22 mouse cellular contexts compared by ENCODE assay signal in genomic region chr15:56199336-56199735, GRCm38 (mm10).
DNase-seq lines count a peak whose midpoint lies in the region; ATAC-seq and TF ChIP-seq lines count a peak whose summit lies in the region.
"Had no signal": no experiment of that assay in that cellular context is flagged by ENCODE, and none has a peak within 500 bp of the region (broad histone marks: within the 10 kb centered on the region; RNA-seq: fewer than 3 reads in every experiment).

No protein-coding gene starts in this region.

- no peaks in the 10 kb centered on the region for H3K9me3 ChIP-seq in embryonic facial prominence, embryonic 11.5 days (replicated peaks; ENCODE audit: control insufficient read depth, low read length)
- H3K9me3 ChIP-seq in embryonic facial prominence, embryonic 10.5 days = no peaks in the 10 kb centered on the region
- H3K9me3 ChIP-seq in lung, embryonic 14.5 days (ENCODE audit: low read depth, low read length) = no peaks in the 10 kb centered on the region
- no peaks in the 10 kb centered on the region for H3K9me3 ChIP-seq in lung, postnatal 0 days (ENCODE audit: low read length)
- H3K9me3 ChIP-seq: forebrain, embryonic 15.5 days; G1E; heart, embryonic 10.5 days had no signal

- peak; percentile 55 for DNase-seq in embryonic facial prominence, embryonic 11.5 days (ENCODE audit: low spot score)
- DNase-seq in embryonic facial prominence, embryonic 10.5 days (ENCODE audit: low spot score) = no peak
- DNase-seq in lung, embryonic 14.5 days = peak; percentile 34
- DNase-seq in lung, postnatal 0 days (ENCODE audit: low spot score) = no peak
- peak; percentile 34 for DNase-seq in embryo, embryonic 10.5 days (ENCODE audit: low spot score)
- peak; percentile 53 for DNase-seq in mesoderm, embryonic 11.5 days (ENCODE audit: low read depth, low spot score)
- DNase-seq in left cerebral cortex, postnatal 36 days (ENCODE audit: low spot score in 2 of 2) = no peak
- DNase-seq: adrenal gland, postnatal 10 days; B cell, adult 2 months; cerebellum, adult 11-12 months; cerebellum, adult 9-10 months; cerebellum, postnatal 25 days; gastrocnemius, postnatal 10 days; heart, adult 18-20 months; heart, postnatal 10 days; heart, postnatal 4 days had no signal

- H3K4me1 ChIP-seq in embryonic facial prominence, embryonic 11.5 days (ENCODE audit: control insufficient read depth, insufficient read depth, low read length) = no peaks in the 10 kb centered on the region
- peaks cover 5% of the 10 kb centered on the region; the same call in 1 of the 2 replicates for H3K4me1 ChIP-seq in embryonic facial prominence, embryonic 10.5 days
- H3K4me1 ChIP-seq in lung, embryonic 14.5 days (ENCODE audit: insufficient read depth) = peaks cover 13% of the 10 kb centered on the region; the same call in 1 of the 2 replicates
- no peaks in the 10 kb centered on the region for H3K4me1 ChIP-seq in lung, postnatal 0 days (ENCODE audit: insufficient read depth, low read depth, low read length)
- H3K4me1 ChIP-seq: forebrain, embryonic 15.5 days; heart, embryonic 10.5 days had no signal

- no peak for TF ChIP-seq CTCF in lung, embryonic 14.5 days (IDR thresholded peaks at IDR 0.05; ENCODE audit: low read depth)
- TF ChIP-seq CTCF in lung, postnatal 0 days (IDR thresholded peaks at IDR 0.05) = no peak

- no peak for TF ChIP-seq EP300 in lung, postnatal 0 days (IDR thresholded peaks at IDR 0.05)

- no peak overlapping the region for H3K9ac ChIP-seq in embryonic facial prominence, embryonic 11.5 days (replicated peaks; ENCODE audit: low read length)
- no peak overlapping the region for H3K9ac ChIP-seq in lung, embryonic 14.5 days
- no peak overlapping the region for H3K9ac ChIP-seq in lung, postnatal 0 days (replicated peaks; ENCODE audit: low read depth)
- H3K9ac ChIP-seq: forebrain, embryonic 15.5 days had no signal

- no peaks in the 10 kb centered on the region for H3K27me3 ChIP-seq in embryonic facial prominence, embryonic 11.5 days (ENCODE audit: control insufficient read depth, insufficient read depth, low read length)
- H3K27me3 ChIP-seq in embryonic facial prominence, embryonic 10.5 days (replicated peaks; ENCODE audit: low read depth, poor library complexity, severe bottlenecking) = no peaks in the 10 kb centered on the region
- H3K27me3 ChIP-seq in lung, embryonic 14.5 days (ENCODE audit: insufficient read depth, low read length) = no peaks in the 10 kb centered on the region
- no peaks in the 10 kb centered on the region for H3K27me3 ChIP-seq in lung, postnatal 0 days (replicated peaks; ENCODE audit: insufficient read depth, low read length)
- H3K27me3 ChIP-seq: forebrain, embryonic 15.5 days had no signal

- no peaks in the 10 kb centered on the region for H3K36me3 ChIP-seq in embryonic facial prominence, embryonic 11.5 days (replicated peaks; ENCODE audit: control insufficient read depth, insufficient read depth, low read depth, low read length)
- H3K36me3 ChIP-seq in embryonic facial prominence, embryonic 10.5 days (replicated peaks) = no peaks in the 10 kb centered on the region
- no peaks in the 10 kb centered on the region for H3K36me3 ChIP-seq in lung, embryonic 14.5 days (ENCODE audit: insufficient read depth)
- H3K36me3 ChIP-seq in lung, postnatal 0 days (ENCODE audit: insufficient read depth, low read length) = no peaks in the 10 kb centered on the region
- H3K36me3 ChIP-seq: forebrain, embryonic 15.5 days; G1E; heart, embryonic 10.5 days had no signal

- 30% methylated on average over 2 of the region's 2 CpGs for WGBS in embryonic facial prominence, embryonic 11.5 days
- WGBS in embryonic facial prominence, embryonic 10.5 days = 49% methylated on average over 2 of the region's 2 CpGs
- WGBS in lung, embryonic 14.5 days = 58% methylated on average over 2 of the region's 2 CpGs
- WGBS in lung, postnatal 0 days = 68% methylated on average over 2 of the region's 2 CpGs

- intact Hi-C loops in left cerebral cortex, postnatal 36 days (cut with DNase I) = no loop called here

- no peak overlapping the region for H3K4me2 ChIP-seq in embryonic facial prominence, embryonic 11.5 days (ENCODE audit: low read depth, low read length)
- no peak overlapping the region for H3K4me2 ChIP-seq in lung, embryonic 14.5 days
- no peak overlapping the region for H3K4me2 ChIP-seq in lung, postnatal 0 days (replicated peaks; ENCODE audit: low read depth, low read length)
- H3K4me2 ChIP-seq: forebrain, embryonic 15.5 days had no signal

- no peak overlapping the region for H3K4me3 ChIP-seq in embryonic facial prominence, embryonic 11.5 days (ENCODE audit: low read depth, low read length)
- no peak overlapping the region for H3K4me3 ChIP-seq in embryonic facial prominence, embryonic 10.5 days
- no peak overlapping the region for H3K4me3 ChIP-seq in lung, embryonic 14.5 days (ENCODE audit: low read depth, low read length)
- H3K4me3 ChIP-seq in lung, postnatal 0 days (ENCODE audit: low read depth, low read length) = no peak overlapping the region
- H3K4me3 ChIP-seq: forebrain, embryonic 15.5 days; heart, embryonic 10.5 days had no signal

- no peak overlapping the region for H3K27ac ChIP-seq in embryonic facial prominence, embryonic 11.5 days (replicated peaks; ENCODE audit: low read depth, low read length)
- no peak overlapping the region for H3K27ac ChIP-seq in embryonic facial prominence, embryonic 10.5 days (replicated peaks)
- 0 out of 2 replicates have a peak overlapping the region, but pooled peaks have one; percentile 20 for H3K27ac ChIP-seq in lung, embryonic 14.5 days (ENCODE audit: low read depth)
- H3K27ac ChIP-seq in lung, postnatal 0 days (ENCODE audit: low read length) = no peak overlapping the region
- H3K27ac ChIP-seq: forebrain, embryonic 15.5 days; heart, embryonic 10.5 days had no signal

- ATAC-seq in embryonic facial prominence, embryonic 11.5 days (replicated peaks; ENCODE audit: insufficient number of reproducible peaks, low FRiP score, low TSS enrichment, low read depth) = no peak
- ATAC-seq in lung, embryonic 14.5 days (ENCODE audit: insufficient read depth) = no peak
- ATAC-seq in lung, postnatal 0 days = no peak
- ATAC-seq: CD4-positive, CD25-positive, alpha-beta regulatory T cell, adult 4 months; forebrain, embryonic 15.5 days; hindbrain, embryonic 16.5 days; inflammation-experienced regulatory T-cells, adult 6 months had no signal

Comparison
In these comparisons a context has a peak if more than half of its experiments do, and no peak if none do; other contexts are left out.
1. DNase-seq: peak in embryonic facial prominence, embryonic 11.5 days (single experiment), lung, embryonic 14.5 days (single experiment), embryo, embryonic 10.5 days (single experiment) and mesoderm, embryonic 11.5 days (single experiment); none in embryonic facial prominence, embryonic 10.5 days (single experiment), lung, postnatal 0 days (single experiment) and left cerebral cortex, postnatal 36 days (0 of 2).